Mouse (Mus musculus) liver, embryonic 14.5 days (tissue): ENCODE data around the gene Hpn.

Source experiments
- CTCF ChIP-seq: IDR thresholded peaks from 2 replicates; pipeline ENCODE4 v1.5.1; 2016; ENCODE audit warnings: antibody characterized with exemption, low read depth, control low read depth
- EP300 ChIP-seq: IDR thresholded peaks from 2 replicates; pipeline ENCODE4 v1.6.1; 2016; ENCODE audit warnings: antibody characterized with exemption, low read depth

DNA sequence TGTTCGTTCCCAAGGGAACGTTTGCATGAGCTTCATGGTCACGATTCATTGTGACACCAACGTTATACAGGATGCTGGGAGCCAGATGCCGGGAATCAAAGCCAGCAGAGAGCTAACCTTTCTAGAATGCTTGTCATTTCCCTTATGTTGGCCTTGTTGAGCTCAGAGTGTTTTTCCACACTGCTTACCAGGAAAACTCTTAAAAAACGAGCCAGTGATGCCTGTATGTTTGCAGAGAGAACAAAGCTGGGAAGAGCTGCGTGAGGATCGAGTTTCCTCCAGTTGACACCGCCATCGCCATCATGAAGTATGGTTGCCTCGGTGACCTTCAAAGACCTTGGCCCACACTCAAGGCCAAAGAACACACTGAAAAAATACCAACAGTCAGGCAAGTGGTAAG is 47.2 kb upstream of the Hpn start:
- TF ChIP-seq CTCF: no peak
- no peak for TF ChIP-seq EP300
